Comparison of ENCODE assay signal across 10 mouse cellular contexts in genomic region chr17:26362586-26363361, GRCm38 (mm10). TPM values are rescaled to one million over a fixed set of nuclear protein-coding genes. Genes with fewer than 3 reads are reported as not detected.
DNase-seq lines count a peak whose midpoint lies in the region; ATAC-seq and TF ChIP-seq lines count a peak whose summit lies in the region.
"Had no signal": no experiment of that assay in that cellular context is flagged by ENCODE, and none has a peak within 500 bp of the region (broad histone marks: within the 10 kb centered on the region; RNA-seq: fewer than 3 reads in every experiment).

No protein-coding gene starts in this region.

- H3K4me3 ChIP-seq in heart, embryonic 10.5 days: no peak overlapping the region
- H3K4me3 ChIP-seq in lung, embryonic 16.5 days (ENCODE audit: low read length): no peak overlapping the region
- no peak overlapping the region for H3K4me3 ChIP-seq in forebrain, postnatal 0 days (ENCODE audit: low read depth, low read length)
- no peak overlapping the region for H3K4me3 ChIP-seq in liver, embryonic 14.5 days (ENCODE audit: insufficient read depth in 1 of 2, low read depth in 2 of 2, low read length in 2 of 2)
- H3K4me3 ChIP-seq: neural tube, embryonic 12.5 days had no signal

- DNase-seq in heart, embryonic 10.5 days (ENCODE audit: low spot score): no peak
- no peak for DNase-seq in heart, postnatal 25 days (ENCODE audit: low spot score)
- no peak for DNase-seq in lung, postnatal 36 days
- DNase-seq in forebrain, postnatal 0 days: no peak
- no peak for DNase-seq in liver, embryonic 14.5 days (ENCODE audit: low read depth in 3 of 3, low spot score in 3 of 3)
- DNase-seq in left cerebral cortex, adult 18-20 months (ENCODE audit: low spot score in 2 of 2): no peak
- DNase-seq in lung, postnatal 14 days: no peak
- DNase-seq: kidney, postnatal 4 days had no signal

- peaks cover 71% of the 10 kb centered on the region for H3K4me1 ChIP-seq in heart, embryonic 10.5 days
- peaks cover 66% of the 10 kb centered on the region for H3K4me1 ChIP-seq in lung, embryonic 16.5 days (replicated peaks; ENCODE audit: control insufficient read depth, insufficient read depth, low read length)
- H3K4me1 ChIP-seq in forebrain, postnatal 0 days (ENCODE audit: insufficient read depth): 0 out of 2 replicates have a peak, but pooled peaks cover 7% of the 10 kb centered on the region
- peaks cover 11 to 18% of the 10 kb centered on the region in 2 experiments; a peak in 3 of 4 replicates for H3K4me1 ChIP-seq in liver, embryonic 14.5 days (replicated peaks; ENCODE audit: control insufficient read depth in 2 of 2, insufficient read depth in 2 of 2, low read length in 1 of 2)

- no peak for TF ChIP-seq EP300 in liver, embryonic 14.5 days (IDR thresholded peaks at IDR 0.05; ENCODE audit: low read depth)

- H3K27me3 ChIP-seq in heart, embryonic 10.5 days (ENCODE audit: insufficient read depth, poor library complexity, severe bottlenecking): no peaks in the 10 kb centered on the region
- H3K27me3 ChIP-seq in lung, embryonic 16.5 days (ENCODE audit: control insufficient read depth, insufficient read depth, low read depth, low read length): no peaks in the 10 kb centered on the region
- H3K27me3 ChIP-seq in forebrain, postnatal 0 days (ENCODE audit: insufficient read depth, low read length): no peaks in the 10 kb centered on the region
- no peaks in the 10 kb centered on the region; the same call in 1 of the 2 replicates for H3K27me3 ChIP-seq in liver, embryonic 14.5 days (ENCODE audit: control insufficient read depth, insufficient read depth, low read length)
- H3K27me3 ChIP-seq: neural tube, embryonic 12.5 days had no signal

- no peak overlapping the region; the same call in 1 of the 2 replicates for H3K9ac ChIP-seq in lung, embryonic 16.5 days (ENCODE audit: low read length)
- no peak overlapping the region for H3K9ac ChIP-seq in forebrain, postnatal 0 days
- no peak overlapping the region for H3K9ac ChIP-seq in liver, embryonic 14.5 days (replicated peaks)
- H3K9ac ChIP-seq: neural tube, embryonic 12.5 days had no signal

- H3K36me3 ChIP-seq in heart, embryonic 10.5 days: no peaks in the 10 kb centered on the region
- H3K36me3 ChIP-seq in lung, embryonic 16.5 days (ENCODE audit: control insufficient read depth, insufficient read depth, low read length): no peaks in the 10 kb centered on the region
- no peaks in the 10 kb centered on the region for H3K36me3 ChIP-seq in forebrain, postnatal 0 days (ENCODE audit: insufficient read depth)
- no peaks in the 10 kb centered on the region for H3K36me3 ChIP-seq in liver, embryonic 14.5 days (replicated peaks; ENCODE audit: control insufficient read depth, insufficient read depth, low read depth)
- H3K36me3 ChIP-seq: neural tube, embryonic 12.5 days had no signal

- TF ChIP-seq CTCF in forebrain, postnatal 0 days (IDR thresholded peaks at IDR 0.05; ENCODE audit: low read depth): peak; percentile 31; the same call in 1 of the 2 replicates
- peak; percentile 36 for TF ChIP-seq CTCF in liver, embryonic 14.5 days (IDR thresholded peaks at IDR 0.05; ENCODE audit: low read depth)

- H3K27ac ChIP-seq in heart, embryonic 10.5 days: peak overlapping the region; percentile 37
- H3K27ac ChIP-seq in lung, embryonic 16.5 days (ENCODE audit: low read length): no peak overlapping the region
- H3K27ac ChIP-seq in forebrain, postnatal 0 days (ENCODE audit: low read depth, low read length): peak overlapping the region; percentile 45
- no peak overlapping the region for H3K27ac ChIP-seq in liver, embryonic 14.5 days
- H3K27ac ChIP-seq: neural tube, embryonic 12.5 days had no signal

- 43% methylated on average over 12 of the region's 12 CpGs for WGBS in heart, embryonic 10.5 days
- WGBS in lung, embryonic 16.5 days: 47% methylated on average over 12 of the region's 12 CpGs
- WGBS in forebrain, postnatal 0 days: 49% methylated on average over 12 of the region's 12 CpGs
- 51% methylated on average over 12 of the region's 12 CpGs for WGBS in liver, embryonic 14.5 days (ENCODE audit: insufficient replicate concordance)

- intact Hi-C loops in heart, postnatal 25 days (cut with DNase I): no loop called here

- H3K9me3 ChIP-seq in heart, embryonic 10.5 days: no peaks in the 10 kb centered on the region
- H3K9me3 ChIP-seq in lung, embryonic 16.5 days (ENCODE audit: control insufficient read depth, low read length): no peaks in the 10 kb centered on the region
- no peaks in the 10 kb centered on the region for H3K9me3 ChIP-seq in forebrain, postnatal 0 days (ENCODE audit: low read length)
- no peaks in the 10 kb centered on the region for H3K9me3 ChIP-seq in liver, embryonic 14.5 days (ENCODE audit: control insufficient read depth, low read length)
- H3K9me3 ChIP-seq: neural tube, embryonic 12.5 days had no signal

- ATAC-seq in lung, embryonic 16.5 days (ENCODE audit: low read depth): no peak
- ATAC-seq in forebrain, postnatal 0 days: 0 out of 2 replicates have a peak, but pooled peaks have one; percentile 25
- no peak; the same call in 1 of the 2 replicates for ATAC-seq in liver, embryonic 14.5 days (ENCODE audit: insufficient read depth)

- peak overlapping the region; percentile 8; the same call in 1 of the 2 replicates for H3K4me2 ChIP-seq in lung, embryonic 16.5 days (ENCODE audit: low read depth, low read length)
- H3K4me2 ChIP-seq in forebrain, postnatal 0 days (ENCODE audit: low read depth): no peak overlapping the region
- H3K4me2 ChIP-seq in liver, embryonic 14.5 days (ENCODE audit: low read depth): peak overlapping the region; percentile 39
- H3K4me2 ChIP-seq: neural tube, embryonic 12.5 days had no signal

RNA-seq across cellular contexts. Expression of gene Neurl1b, which starts 51.9 kb away (rescaled TPM):
- 1.3 and 1.8 TPM in 2 replicates for polyA plus RNA-seq in heart, embryonic 10.5 days (2016; fragmentation: Nextera tagmentation; extraction: Ambion mirVana)
- 1 to 10 TPM; 4.7 to 6.3 TPM for total RNA-seq in heart, postnatal 25 days (2021)
- 1.8 and 2.3 TPM in 2 replicates for polyA plus RNA-seq in lung, embryonic 16.5 days (2015; fragmentation: Nextera tagmentation; extraction: Ambion mirVana)
- total RNA-seq in forebrain, postnatal 0 days (2014; rRNA removed): 59.1 and 74.1 TPM in 2 replicates
- 2.2 and 3.9 TPM in 2 replicates for polyA plus RNA-seq in forebrain, postnatal 0 days (2015; fragmentation: Nextera tagmentation; extraction: Ambion mirVana)
- polyA plus RNA-seq in liver, embryonic 14.5 days (2012; rRNA removed): 0.09 and 0.12 TPM in 2 replicates
- polyA plus RNA-seq in liver, embryonic 14.5 days (2014; fragmentation: Nextera tagmentation; extraction: Ambion mirVana): 0.03 TPM in 1 of 2 replicates, not detected in the other
- 10 to 100 TPM; 75.1 to 77.0 TPM for total RNA-seq in left cerebral cortex, adult 18-20 months (2021)

Comparison
In these comparisons a context has a peak if more than half of its experiments do, and no peak if none do; other contexts are left out.
1. H3K27ac ChIP-seq: peak in heart, embryonic 10.5 days (single experiment) and forebrain, postnatal 0 days (single experiment); none in lung, embryonic 16.5 days (single experiment) and liver, embryonic 14.5 days (single experiment).